Mouse (Mus musculus): ENCODE results near the gene Cdkn1c.
A peak's percentile ranks its signal among the peaks of the same experiment; 100 is the strongest.

- peak; percentile 88 for TF ChIP-seq CTCF (IDR thresholded peaks at IDR 0.05; ENCODE audit: low read depth)
- TF ChIP-seq EP300 (IDR thresholded peaks at IDR 0.05; ENCODE audit: low read depth) = no peak
These were observed 3.1 kb upstream of the Cdkn1c start for GRCm38 (mm10) chr7:143463865-143464415.
